Mouse (Mus musculus) intestine, postnatal 0 days (tissue): ENCODE results near the gene Bcl2l11. TPM values are rescaled to one million over a fixed set of nuclear protein-coding genes. Genes with fewer than 3 reads are reported as not detected.
A peak's percentile ranks its signal among the peaks of the same experiment; 100 is the strongest.

Source experiments
- ATAC-seq: fragments of 200-750 bp; cut with Nextera tagmentation; 2 replicates; pipeline ENCODE4 v1.8.0; 2017; ENCODE audit warnings: mild to moderate bottlenecking, moderate TSS enrichment, moderate library complexity
- H3K27ac ChIP-seq: fragments of 300-500 bp; sonication (generic); 2 replicates; pipeline ENCODE4 v1.5.1; 2014; ENCODE audit warnings: mild to moderate bottlenecking, low read depth, low read length, moderate library complexity
- H3K27me3 ChIP-seq: fragments of 300-500 bp; sonication (generic); replicated peaks from 2 replicates; pipeline ENCODE4 v1.6.1; 2014; ENCODE audit warnings: low read length, mixed read lengths; ENCODE audit not compliant: control insufficient read depth, insufficient read depth
- H3K36me3 ChIP-seq: fragments of 300-500 bp; sonication (generic); 2 replicates; pipeline ENCODE4 v1.6.1; 2014; ENCODE audit warnings: mild to moderate bottlenecking, moderate library complexity; ENCODE audit not compliant: control insufficient read depth, insufficient read depth
- H3K4me1 ChIP-seq: fragments of 300-500 bp; sonication (generic); replicated peaks from 2 replicates; pipeline ENCODE4 v1.6.1; 2014; ENCODE audit warnings: antibody characterized with exemption, low read length, mixed read lengths; ENCODE audit not compliant: control insufficient read depth, insufficient read depth
- H3K4me2 ChIP-seq: fragments of 300-500 bp; sonication (generic); replicated peaks from 2 replicates; pipeline ENCODE4 v1.6.1; 2014; ENCODE audit warnings: low read depth, mild to moderate bottlenecking, moderate library complexity
- H3K4me3 ChIP-seq: fragments of 300-500 bp; sonication (generic); 2 replicates; pipeline ENCODE4 v1.5.1; 2014; ENCODE audit warnings: low read depth, low read length
- H3K9ac ChIP-seq: fragments of 300-500 bp; sonication (generic); 2 replicates; pipeline ENCODE4 v1.6.1; 2014; ENCODE audit warnings: mild to moderate bottlenecking, low read depth, low read length
- H3K9me3 ChIP-seq: fragments of 300-500 bp; sonication (generic); 2 replicates; pipeline ENCODE4 v1.6.1; 2016; ENCODE audit warnings: mixed run types; ENCODE audit not compliant: control insufficient read depth
- CTCF ChIP-seq: sonication (generic); IDR thresholded peaks from 2 replicates; pipeline ENCODE4 v1.5.1; 2016; ENCODE audit warnings: low read depth, mild to moderate bottlenecking, control low read depth, antibody characterized with exemption, moderate library complexity
- WGBS: fragments of 180-500 bp; shearing (Covaris S2); extraction: QIAGEN DNeasy Blood & Tissue Kit; methylation state at CpG from one replicate; pipeline ENCODE4 v1.1.7; 2014; 5-methylcytosine and 5-hydroxymethylcytosine counted together
- polyA plus RNA-seq: library from polyadenylated mRNA; unstranded; fragments of >200 nt; fragmentation: Nextera tagmentation; extraction: Ambion mirVana; gene quantifications from 2 replicates; pipeline ENCODE4 v1.2.1, GENCODE M21; 2015

The Bcl2l11 gene
- polyA plus RNA-seq, 1 experiment from 2014 or later = 7.5 TPM

GRCm38 (mm10) chr2:128134474-128134873 lies 8.6 kb downstream of the Bcl2l11 start:
- H3K4me3 ChIP-seq = no peak overlapping the region
- H3K9ac ChIP-seq = no peak overlapping the region
- WGBS = 68% methylated on average over 5 of the region's 5 CpGs
- no peak overlapping the region for H3K4me2 ChIP-seq
- no peak for ATAC-seq
- peaks cover 35% of the 10 kb centered on the region for H3K36me3 ChIP-seq
- H3K27me3 ChIP-seq = no peaks in the 10 kb centered on the region
- H3K4me1 ChIP-seq = no peaks in the 10 kb centered on the region; the same call in 1 of the 2 replicates
- TF ChIP-seq CTCF = no peak
- no peaks in the 10 kb centered on the region for H3K9me3 ChIP-seq
- no peak overlapping the region for H3K27ac ChIP-seq

- no peak for ATAC-seq
- 79% methylated on average over 8 of the region's 8 CpGs for WGBS
- TF ChIP-seq CTCF = no peak
- no peak overlapping the region for H3K4me2 ChIP-seq
- no peaks in the 10 kb centered on the region; the same call in 1 of the 2 replicates for H3K4me1 ChIP-seq
- no peaks in the 10 kb centered on the region for H3K9me3 ChIP-seq
- no peak overlapping the region for H3K27ac ChIP-seq
- H3K27me3 ChIP-seq = no peaks in the 10 kb centered on the region
- H3K36me3 ChIP-seq = peaks cover 34% of the 10 kb centered on the region
- no peak overlapping the region for H3K9ac ChIP-seq
- no peak overlapping the region for H3K4me3 ChIP-seq
Observed at GRCm38 (mm10) chr2:128134948-128135347, 9.1 kb downstream of the Bcl2l11 start.

GRCm38 (mm10) chr2:128136769-128137433 lies 11.1 kb downstream of the Bcl2l11 start:
- WGBS = 66% methylated on average over 16 of the region's 16 CpGs

GRCm38 (mm10) chr2:128137480-128138276 lies 11.8 kb downstream of the Bcl2l11 start:
- Histone ChIP-seq H3K4me2 (no peak overlapping the region), H3K4me3 (no peak overlapping the region), H3K27ac (no peak overlapping the region), H3K4me1 (no peaks in the 10 kb centered on the region), H3K9ac (no peak overlapping the region), H3K9me3 (no peaks in the 10 kb centered on the region), H3K27me3 (no peaks in the 10 kb centered on the region), H3K36me3 (peaks cover 18% of the 10 kb centered on the region)
- no peak for TF ChIP-seq CTCF
- ATAC-seq = no peak
- WGBS = 82% methylated on average over 22 of the region's 22 CpGs

More at GRCm38 (mm10) chr2:128136769-128137433, 11.1 kb downstream of the Bcl2l11 start:
- TF ChIP-seq CTCF = no peak
- Histone ChIP-seq H3K27ac (no peak overlapping the region), H3K4me1 (no peaks in the 10 kb centered on the region), H3K9me3 (no peaks in the 10 kb centered on the region), H3K4me2 (no peak overlapping the region), H3K27me3 (no peaks in the 10 kb centered on the region), H3K4me3 (no peak overlapping the region), H3K36me3 (peaks cover 19% of the 10 kb centered on the region), H3K9ac (no peak overlapping the region)
- ATAC-seq = peak; percentile 60

- ATAC-seq = no peak
- Histone ChIP-seq H3K4me3 (no peak overlapping the region), H3K36me3 (peaks cover 12% of the 10 kb centered on the region; the same call in 1 of the 2 replicates), H3K4me1 (no peaks in the 10 kb centered on the region), H3K27me3 (no peaks in the 10 kb centered on the region), H3K27ac (no peak overlapping the region), H3K9me3 (no peaks in the 10 kb centered on the region), H3K4me2 (no peak overlapping the region), H3K9ac (no peak overlapping the region)
- TF ChIP-seq CTCF = no peak
- WGBS = 81% methylated on average over 8 of the region's 8 CpGs
Observed at GRCm38 (mm10) chr2:128138924-128139323, 13.1 kb downstream of the Bcl2l11 start.

GRCm38 (mm10) chr2:128139781-128140180 lies 13.9 kb downstream of the Bcl2l11 start:
- Histone ChIP-seq H3K36me3 (0 out of 2 replicates have a peak, but pooled peaks cover 9% of the 10 kb centered on the region), H3K4me1 (no peaks in the 10 kb centered on the region), H3K27ac (no peak overlapping the region), H3K4me3 (no peak overlapping the region), H3K27me3 (no peaks in the 10 kb centered on the region), H3K9ac (no peak overlapping the region), H3K9me3 (no peaks in the 10 kb centered on the region), H3K4me2 (no peak overlapping the region)
- WGBS = 75% methylated on average over 15 of the region's 15 CpGs
- TF ChIP-seq CTCF = no peak
- no peak for ATAC-seq
